Mouse (Mus musculus) layer of hippocampus, postnatal 36 days (tissue): ENCODE data around the gene Tent5c. TPM values are rescaled to one million over a fixed set of nuclear protein-coding genes. Genes with fewer than 3 reads are reported as not detected.
A peak's percentile ranks its signal among the peaks of the same experiment; 100 is the strongest.

Experiments used
- DNase-seq, 2 experiments: peaks; one replicate each; pipeline ENCODE4 v3.0.0; 2022
- total RNA-seq, 2 experiments: library from RNA; stranded (reverse); gene quantifications; 2 replicates each; pipeline ENCODE4 v1.2.3; 2021

Gene Tent5c
- total RNA-seq, 2 experiments from 2014 or later: 2.2 to 2.4 TPM

GRCm38 (mm10) chr3:100485390-100486132 lies 3.6 kb downstream of the Tent5c start:
- DNase-seq: no peak

- no peak for DNase-seq
Measured at GRCm38 (mm10) chr3:100482971-100483610, 6.0 kb downstream of the Tent5c start.

- no peak for DNase-seq
Measured at GRCm38 (mm10) chr3:100482324-100482911, 6.7 kb downstream of the Tent5c start.

- no peak for DNase-seq
Measured at GRCm38 (mm10) chr3:100480251-100481005, 8.7 kb downstream of the Tent5c start.

GRCm38 (mm10) chr3:100474950-100475472 lies 14.1 kb downstream of the Tent5c start:
- DNase-seq: no peak

- DNase-seq: no peak
Measured at GRCm38 (mm10) chr3:100474536-100474935, 14.6 kb downstream of the Tent5c start.

- DNase-seq: no peak
Measured at GRCm38 (mm10) chr3:100473146-100473545, 16.0 kb downstream of the Tent5c start.

- no peak for DNase-seq
Measured at GRCm38 (mm10) chr3:100470902-100471301, 18.2 kb downstream of the Tent5c start.

GRCm38 (mm10) chr3:100470101-100470500 lies 19.0 kb downstream of the Tent5c start:
- no peak for DNase-seq

- DNase-seq: no peak
Measured at GRCm38 (mm10) chr3:100466551-100466950, 22.6 kb downstream of the Tent5c start.

- DNase-seq: no peak
Measured at GRCm38 (mm10) chr3:100464596-100464995, 24.5 kb downstream of the Tent5c start.

GRCm38 (mm10) chr3:100463959-100464265 lies 25.2 kb downstream of the Tent5c start:
- DNase-seq: no peak

- no peak for DNase-seq
Measured at GRCm38 (mm10) chr3:100463160-100463958, 25.8 kb downstream of the Tent5c start.

GRCm38 (mm10) chr3:100462235-100463083 lies 26.7 kb downstream of the Tent5c start:
- DNase-seq: peak in 1 of 2 experiments; percentile 20

GRCm38 (mm10) chr3:100460510-100460909 lies 28.6 kb downstream of the Tent5c start:
- no peak for DNase-seq

- no peak for DNase-seq
Measured at GRCm38 (mm10) chr3:100443798-100444500, 45.2 kb downstream of the Tent5c start.

- DNase-seq: no peak
Measured at GRCm38 (mm10) chr3:100442499-100442898, 46.6 kb downstream of the Tent5c start.

- DNase-seq: no peak
Measured at GRCm38 (mm10) chr3:100440754-100441153, 48.4 kb downstream of the Tent5c start.

GRCm38 (mm10) chr3:100440009-100440408 lies 49.1 kb downstream of the Tent5c start:
- no peak for DNase-seq

- no peak for DNase-seq
Measured at GRCm38 (mm10) chr3:100439088-100439487, 50.0 kb downstream of the Tent5c start.
